Mouse (Mus musculus): ENCODE data around the gene Plekha1. TPM values are rescaled to one million over a fixed set of nuclear protein-coding genes. Genes with fewer than 3 reads are reported as not detected.

The Plekha1 gene
- total and polyA plus RNA-seq, 3 experiments: 0.23 to 8.3 (median 0.36) TPM

DNA sequence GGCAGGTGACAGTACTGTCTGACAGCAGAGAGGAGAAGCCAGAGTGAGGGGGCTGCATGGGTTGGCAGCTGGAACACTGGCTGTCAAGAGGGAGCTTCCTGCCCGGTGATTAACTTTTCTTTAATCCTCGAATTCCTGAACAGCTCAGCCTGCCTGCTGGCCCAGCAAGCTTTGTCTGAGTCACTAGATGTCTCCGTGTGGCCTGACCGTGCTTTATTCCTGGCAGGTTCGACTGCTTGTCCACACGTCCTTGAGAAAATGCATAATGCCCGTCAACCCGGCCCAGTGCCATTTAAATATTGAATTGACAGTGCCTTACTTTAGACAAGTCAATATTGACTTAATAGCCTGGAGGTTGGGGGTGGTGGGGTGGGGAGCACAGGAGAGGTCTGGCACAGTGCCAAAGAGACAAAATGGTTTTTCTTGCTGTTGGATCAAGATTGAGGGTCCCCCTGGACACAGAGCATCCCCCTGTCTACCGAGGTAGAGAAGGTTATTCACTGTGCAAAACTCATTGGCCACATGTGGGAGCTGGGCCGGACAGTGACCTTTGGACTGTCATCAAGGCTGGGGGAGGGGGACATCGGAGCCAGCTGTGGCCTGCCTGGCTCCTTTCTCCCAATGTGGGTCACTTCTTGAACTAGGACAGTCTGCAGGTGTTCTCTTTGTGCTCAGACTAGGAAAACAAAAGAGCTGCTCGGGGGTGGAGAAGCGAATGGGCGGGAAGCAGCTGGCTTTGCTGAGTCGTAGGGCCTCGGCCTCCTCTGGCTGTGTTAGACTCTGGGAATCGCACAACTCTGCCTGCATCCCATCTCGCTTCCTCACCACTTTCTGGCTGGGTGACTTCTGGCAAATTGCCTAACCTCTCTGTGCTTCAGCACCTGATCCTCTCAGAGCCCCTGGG, 30.3 kb upstream of the Plekha1 start:
- Histone ChIP-seq H3K9me3 (replicated peaks; ENCODE audit: low read length) (no peaks in the 10 kb centered on the region), H3K79me2 (replicated peaks; ENCODE audit: control insufficient read depth, extremely low read depth, insufficient read depth, poor library complexity, severe bottlenecking) (no peaks in the 10 kb centered on the region), H3K27me3 (replicated peaks) (peaks cover 75% of the 10 kb centered on the region), H3K9ac (ENCODE audit: insufficient read depth, low read depth) (no peak overlapping the region), H3K4me2 (ENCODE audit: insufficient read depth, low read depth, poor library complexity, severe bottlenecking) (no peak overlapping the region), H3K4me3 (replicated peaks in 1 of 3; ENCODE audit: low read depth in 2 of 3, low read length in 2 of 3, poor library complexity in 1 of 3) (no peak overlapping the region), H3K4me1 (ENCODE audit: control insufficient read depth in 1 of 2, insufficient read depth in 2 of 2) (peaks cover 0 to 7% of the 10 kb centered on the region in 2 experiments; a peak in 3 of 4 replicates), H3K27ac (ENCODE audit: insufficient read depth, low read depth) (no peak overlapping the region), H3K36me3 (replicated peaks in 1 of 2; ENCODE audit: control insufficient read depth in 1 of 2, insufficient read depth in 1 of 2, low read length in 1 of 2) (no peaks in the 10 kb centered on the region)
- dilution Hi-C loops (cut with MboI; ENCODE audit: extremely low pct_ligation_motif_present, extremely low pct_unique_long_range_greater_than_20kb, low sequenced_read_pairs): no loop called here
- DNase-seq (ENCODE audit: extremely low read depth): no peak
- in situ Hi-C loops (cut with MboI; ENCODE audit: low pct_ligation_motif_present, low pct_unique_long_range_greater_than_20kb, low sequenced_read_pairs): no loop called here
- TF ChIP-seq CTCF (conservative IDR thresholded peaks at IDR 0.05 in 1 of 2, IDR thresholded peaks at IDR 0.05 in 1 of 2; ENCODE audit: low read depth in 2 of 2, low read length in 2 of 2) (no peak), MXI1 (IDR thresholded peaks at IDR 0.05; ENCODE audit: low read depth, low read length) (no peak), MAFK (IDR thresholded peaks at IDR 0.05; ENCODE audit: insufficient replicate concordance, low read length) (no peak), JUND (conservative IDR thresholded peaks at IDR 0.05; ENCODE audit: low read depth, low read length) (no peak), ZKSCAN1 (IDR thresholded peaks at IDR 0.05; ENCODE audit: borderline replicate concordance, low read depth, low read length) (no peak), ZC3H11A (IDR thresholded peaks at IDR 0.05; ENCODE audit: low read depth, low read length) (no peak), KAT2A (IDR thresholded peaks at IDR 0.05; ENCODE audit: insufficient replicate concordance, low read length) (no peak), BHLHE40 (IDR thresholded peaks at IDR 0.05; ENCODE audit: low read depth, low read length) (no peak), NELFE (IDR thresholded peaks at IDR 0.05; ENCODE audit: low read depth, low read length) (no peak), ZMIZ1 (IDR thresholded peaks at IDR 0.05; ENCODE audit: low read depth, low read length) (no peak)

DNA sequence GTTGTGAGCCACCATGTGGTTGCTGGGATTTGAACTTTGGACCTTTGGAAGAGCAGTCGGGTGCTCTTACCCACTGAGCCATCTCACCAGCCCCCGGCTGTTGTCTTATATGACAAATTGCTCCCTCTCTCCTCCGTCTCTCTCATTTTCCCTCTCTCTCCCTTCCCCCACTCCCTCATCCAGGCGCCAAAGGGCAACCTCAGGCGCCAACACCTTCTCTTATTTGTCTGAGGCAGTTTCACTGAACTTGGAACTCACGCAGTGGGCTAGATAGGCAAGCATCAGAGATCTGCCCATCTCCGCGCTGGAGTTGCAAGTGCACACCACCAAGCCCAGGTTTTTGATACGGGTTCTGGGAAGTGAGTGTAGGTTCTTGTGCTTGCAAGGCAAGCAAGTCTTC, 29.5 kb upstream of the Plekha1 start:
- dilution Hi-C loops (cut with MboI; ENCODE audit: extremely low pct_ligation_motif_present, extremely low pct_unique_long_range_greater_than_20kb, low sequenced_read_pairs): no loop called here
- H3K4me2 ChIP-seq (ENCODE audit: insufficient read depth, low read depth, poor library complexity, severe bottlenecking): no peak overlapping the region
- no peak for DNase-seq (ENCODE audit: extremely low read depth)
- no peaks in the 10 kb centered on the region for H3K36me3 ChIP-seq (replicated peaks in 1 of 2; ENCODE audit: control insufficient read depth in 1 of 2, insufficient read depth in 1 of 2, low read length in 1 of 2)
- H3K79me2 ChIP-seq (replicated peaks; ENCODE audit: control insufficient read depth, extremely low read depth, insufficient read depth, poor library complexity, severe bottlenecking): no peaks in the 10 kb centered on the region
- H3K27me3 ChIP-seq (replicated peaks): peaks cover 71% of the 10 kb centered on the region
- H3K4me1 ChIP-seq (ENCODE audit: control insufficient read depth in 1 of 2, insufficient read depth in 2 of 2): peaks cover 0 to 7% of the 10 kb centered on the region in 2 experiments; a peak in 3 of 4 replicates
- no peak overlapping the region for H3K9ac ChIP-seq (ENCODE audit: insufficient read depth, low read depth)
- H3K27ac ChIP-seq (ENCODE audit: insufficient read depth, low read depth): no peak overlapping the region
- TF ChIP-seq MAZ (IDR thresholded peaks at IDR 0.05; ENCODE audit: low read depth, low read length) (no peak), ZNF384 (IDR thresholded peaks at IDR 0.05; ENCODE audit: low read depth, low read length) (no peak), CHD1 (IDR thresholded peaks at IDR 0.05; ENCODE audit: low read depth, low read length) (no peak), BHLHE40 (IDR thresholded peaks at IDR 0.05; ENCODE audit: low read depth, low read length) (no peak)
- H3K9me3 ChIP-seq (replicated peaks; ENCODE audit: low read length): no peaks in the 10 kb centered on the region
- in situ Hi-C loops (cut with MboI; ENCODE audit: low pct_ligation_motif_present, low pct_unique_long_range_greater_than_20kb, low sequenced_read_pairs): no loop called here
- H3K4me3 ChIP-seq (replicated peaks in 1 of 3; ENCODE audit: low read depth in 2 of 3, low read length in 2 of 3, poor library complexity in 1 of 3): no peak overlapping the region
